Mouse (Mus musculus) heart, embryonic 16.5 days (tissue): ENCODE measurements around the gene Ncoa4. TPM values are rescaled to one million over a fixed set of nuclear protein-coding genes. Genes with fewer than 3 reads are reported as not detected.
"Not testable (repeated sequence)": the region's sequence is repeated elsewhere in the genome, so short reads cannot be mapped to it uniquely, and the experiment has no call there.

Experiments used
- ATAC-seq: fragments of 200-750 bp; cut with Nextera tagmentation; replicated peaks from 2 replicates; pipeline ENCODE4 v1.8.0; 2017; ENCODE audit warnings: moderate number of reproducible peaks; ENCODE audit not compliant: insufficient read depth, low FRiP score; ENCODE audit errors: extremely low read depth
- H3K27ac ChIP-seq: fragments of 300-500 bp; sonication (generic); 2 replicates; pipeline ENCODE4 v1.5.1; 2014; ENCODE audit warnings: mild to moderate bottlenecking, low read length, control low read depth, moderate library complexity
- H3K27me3 ChIP-seq: fragments of 300-500 bp; sonication (generic); 2 replicates; pipeline ENCODE4 v1.6.1; 2014; ENCODE audit warnings: low read length, mixed read lengths; ENCODE audit not compliant: control insufficient read depth, insufficient read depth
- H3K36me3 ChIP-seq: fragments of 300-500 bp; sonication (generic); 2 replicates; pipeline ENCODE4 v1.6.1; 2014; ENCODE audit not compliant: control insufficient read depth, insufficient read depth
- H3K4me1 ChIP-seq: fragments of 300-500 bp; sonication (generic); 2 replicates; pipeline ENCODE4 v1.6.1; 2014; ENCODE audit warnings: low read length, mixed read lengths; ENCODE audit not compliant: control insufficient read depth, insufficient read depth
- H3K4me2 ChIP-seq: fragments of 300-500 bp; sonication (generic); 2 replicates; pipeline ENCODE4 v1.6.1; 2014; ENCODE audit warnings: low read depth, mild to moderate bottlenecking, control low read depth, low read length
- H3K4me3 ChIP-seq: fragments of 300-500 bp; sonication (generic); 2 replicates; pipeline ENCODE4 v1.5.1; 2014; ENCODE audit warnings: mild to moderate bottlenecking, control low read depth, low read length
- H3K9ac ChIP-seq: fragments of 300-500 bp; sonication (generic); 2 replicates; pipeline ENCODE4 v1.6.1; 2014; ENCODE audit warnings: low read length, control low read depth
- H3K9me3 ChIP-seq: fragments of 300-500 bp; sonication (generic); replicated peaks from 2 replicates; pipeline ENCODE4 v1.6.1; 2016; ENCODE audit warnings: low read length; ENCODE audit not compliant: control insufficient read depth
- WGBS: fragments of 180-500 bp; shearing (Covaris S2); extraction: QIAGEN DNeasy Blood & Tissue Kit; methylation state at CpG from one replicate; pipeline ENCODE4 v1.1.7; 2014; 5-methylcytosine and 5-hydroxymethylcytosine counted together
- polyA plus RNA-seq: library from polyadenylated mRNA; unstranded; fragments of >200 nt; fragmentation: Nextera tagmentation; extraction: Ambion mirVana; gene quantifications from 2 replicates; pipeline ENCODE4 v1.2.1, GENCODE M21; 2015

Ncoa4 gene
- polyA plus RNA-seq, 1 experiment from 2014 or later, result 130 TPM

DNA sequence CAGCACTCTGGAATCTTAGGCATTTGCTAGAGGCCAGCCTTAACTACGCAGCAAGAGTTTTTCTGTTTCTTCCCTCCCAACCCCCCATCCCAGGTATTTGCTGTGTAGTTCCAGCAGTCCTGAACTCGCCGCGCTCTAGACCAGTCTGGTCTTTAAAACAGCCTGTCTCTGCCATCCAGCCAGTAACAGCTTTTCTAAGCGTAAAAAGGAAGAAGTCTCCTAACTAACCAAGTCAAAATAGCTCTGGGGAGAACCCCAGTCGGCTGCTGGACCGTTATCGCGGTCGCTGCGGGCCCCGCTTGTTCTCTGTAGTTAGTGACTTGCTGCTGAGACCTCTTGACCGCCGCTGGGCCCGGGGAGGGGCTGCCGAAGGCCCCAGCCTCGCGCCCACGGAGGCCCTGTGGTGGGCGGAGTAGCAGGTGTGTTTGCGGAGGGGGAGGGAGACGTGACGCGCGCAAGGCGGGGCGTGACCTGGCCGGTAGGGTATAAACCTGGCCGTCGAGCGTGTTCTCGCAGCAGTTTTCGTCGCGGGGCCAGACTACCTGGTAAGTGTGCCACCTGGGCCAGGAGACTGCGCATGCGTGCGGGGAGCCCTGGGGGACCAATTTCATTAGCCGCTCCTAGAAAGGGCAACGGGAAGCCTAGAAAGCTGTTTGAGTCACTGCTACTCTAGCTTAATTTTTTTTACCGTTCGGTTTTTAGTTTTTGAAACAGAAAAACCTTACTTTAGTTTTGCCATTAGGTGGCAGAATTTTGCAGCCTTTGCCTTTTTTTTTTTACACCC lies 5.8 kb downstream of the Ncoa4 start:
- Histone ChIP-seq H3K4me3 (peak overlapping the region; percentile 64), H3K9ac (peak overlapping the region; percentile 73), H3K4me1 (peaks cover 40% of the 10 kb centered on the region), H3K9me3 (no peaks in the 10 kb centered on the region), H3K27me3 (no peaks in the 10 kb centered on the region), H3K36me3 (no peaks in the 10 kb centered on the region), H3K27ac (peak overlapping the region; percentile 84), H3K4me2 (peak overlapping the region; percentile 86)
- ATAC-seq, result peak; percentile 85
- WGBS, result 1% methylated on average over 42 of the region's 42 CpGs

DNA sequence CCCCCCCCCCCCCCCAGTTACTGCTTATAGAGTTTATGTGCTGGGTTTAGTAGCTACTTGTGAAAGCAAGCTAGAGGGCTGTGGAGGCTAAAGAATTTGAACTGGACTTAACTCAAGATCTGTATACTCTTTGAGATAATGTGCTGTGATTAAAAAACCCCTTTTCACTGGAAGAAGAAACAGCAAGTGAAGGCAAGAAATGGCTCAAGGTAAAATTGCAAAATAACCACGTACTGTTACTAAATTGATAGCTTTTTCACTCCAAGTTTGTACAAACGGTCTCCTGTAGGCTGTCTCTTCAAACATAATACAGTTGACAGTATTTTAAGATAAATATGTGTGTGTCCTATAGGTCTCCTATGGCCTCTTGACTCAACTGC lies 6.4 kb downstream of the Ncoa4 start:
- Histone ChIP-seq H3K36me3 (no peaks in the 10 kb centered on the region), H3K4me2 (peak overlapping the region; percentile 86), H3K27me3 (no peaks in the 10 kb centered on the region), H3K9ac (peak overlapping the region; percentile 73), H3K4me1 (peaks cover 34% of the 10 kb centered on the region), H3K27ac (no peak overlapping the region; the same call in 1 of the 2 replicates), H3K4me3 (peak overlapping the region; percentile 64), H3K9me3 (no peaks in the 10 kb centered on the region)
- 56% methylated on average over 2 of the region's 2 CpGs for WGBS
- ATAC-seq, result no peak

DNA sequence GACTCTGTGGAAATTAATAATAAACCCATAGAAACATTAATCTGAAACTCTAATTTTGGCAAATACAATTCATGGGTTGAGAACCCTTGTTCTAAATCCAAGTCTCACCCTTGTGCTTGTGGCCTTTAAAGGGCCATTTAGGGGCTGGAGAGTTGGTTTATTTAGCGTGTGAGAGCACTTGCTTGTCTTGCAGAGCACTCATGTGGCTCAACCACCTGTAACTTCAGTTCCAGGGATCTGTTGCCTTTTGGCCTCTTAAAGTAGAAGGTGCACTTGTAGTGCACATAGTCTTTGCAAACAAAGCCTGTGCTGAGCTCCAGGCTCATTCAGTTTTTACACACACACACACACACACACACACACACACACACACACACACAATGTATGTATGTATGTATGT lies 7.2 kb downstream of the Ncoa4 start:
- WGBS, result 75% methylated on average over 1 of the region's 1 CpGs
- ATAC-seq, result no peak
- no peaks in the 10 kb centered on the region for H3K36me3 ChIP-seq
- no peak overlapping the region for H3K27ac ChIP-seq
- H3K27me3 ChIP-seq, result no peaks in the 10 kb centered on the region
- H3K4me3 ChIP-seq, result 0 out of 2 replicates have a peak overlapping the region, but pooled peaks have one; percentile 9
- H3K9me3 ChIP-seq, result no peaks in the 10 kb centered on the region
- no peak overlapping the region for H3K4me2 ChIP-seq
- peaks cover 33% of the 10 kb centered on the region for H3K4me1 ChIP-seq
- no peak overlapping the region for H3K9ac ChIP-seq

- H3K36me3 ChIP-seq, result no peaks in the 10 kb centered on the region
- H3K4me1 ChIP-seq, result peaks cover 30% of the 10 kb centered on the region
- no peaks in the 10 kb centered on the region for H3K9me3 ChIP-seq
- no peak overlapping the region; the same call in 1 of the 2 replicates for H3K9ac ChIP-seq
- H3K27me3 ChIP-seq, result no peaks in the 10 kb centered on the region
- peak overlapping the region; percentile 13; the same call in 1 of the 2 replicates for H3K4me2 ChIP-seq
- H3K27ac ChIP-seq, result peak overlapping the region; percentile 13; the same call in 1 of the 2 replicates
- peak overlapping the region; percentile 16 for H3K4me3 ChIP-seq
- WGBS, result 85% methylated on average over 5 of the region's 5 CpGs
- ATAC-seq, result no peak
Observed at GRCm38 (mm10) chr14:32167326-32167725, 7.7 kb downstream of the Ncoa4 start.

DNA sequence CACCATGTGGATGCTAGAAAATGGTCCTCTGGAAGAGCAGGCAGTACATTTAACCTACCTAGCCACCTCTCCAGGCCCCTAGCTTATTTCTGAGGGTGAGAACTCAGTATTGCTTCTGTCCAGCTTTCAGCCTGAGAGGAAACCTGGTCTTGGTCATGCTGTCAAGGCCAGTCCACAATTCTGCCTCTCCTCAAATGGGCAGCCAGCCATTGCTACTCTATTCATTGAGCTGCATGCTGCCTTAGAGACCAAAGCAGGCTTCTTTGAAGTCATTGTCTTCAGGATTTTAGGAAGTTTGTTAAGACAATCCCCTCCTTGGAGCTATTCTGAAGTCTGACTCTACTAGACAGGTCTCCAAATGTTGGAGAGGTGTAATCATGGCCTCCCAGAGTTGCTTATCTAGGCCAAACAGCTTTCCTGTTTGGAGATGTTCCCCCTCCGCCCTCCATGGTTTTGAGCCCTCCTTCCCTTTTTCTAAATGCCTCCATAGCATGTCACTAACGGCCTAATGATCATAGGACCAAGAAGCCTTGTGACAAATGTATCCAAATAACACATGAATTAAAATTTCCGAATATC lies 9.1 kb downstream of the Ncoa4 start:
- ATAC-seq, result no peak
- Histone ChIP-seq H3K4me2 (peak overlapping the region; percentile 2), H3K9ac (no peak overlapping the region), H3K27ac (0 out of 2 replicates have a peak overlapping the region, but pooled peaks have one; percentile 19), H3K4me1 (peaks cover 30% of the 10 kb centered on the region), H3K36me3 (peaks cover 5% of the 10 kb centered on the region), H3K4me3 (no peak overlapping the region), H3K9me3 (no peaks in the 10 kb centered on the region), H3K27me3 (no peaks in the 10 kb centered on the region)
- WGBS, result 69% methylated on average over 3 of the region's 3 CpGs

GRCm38 (mm10) chr14:32170137-32170536 lies 10.5 kb downstream of the Ncoa4 start:
- peaks cover 24% of the 10 kb centered on the region for H3K4me1 ChIP-seq
- H3K9ac ChIP-seq, result no peak overlapping the region
- WGBS, result 75% methylated on average over 4 of the region's 4 CpGs
- no peak for ATAC-seq
- H3K27ac ChIP-seq, result no peak overlapping the region
- H3K4me2 ChIP-seq, result no peak overlapping the region
- H3K4me3 ChIP-seq, result no peak overlapping the region
- peaks cover 11% of the 10 kb centered on the region for H3K36me3 ChIP-seq
- H3K27me3 ChIP-seq, result no peaks in the 10 kb centered on the region
- no peaks in the 10 kb centered on the region for H3K9me3 ChIP-seq

DNA sequence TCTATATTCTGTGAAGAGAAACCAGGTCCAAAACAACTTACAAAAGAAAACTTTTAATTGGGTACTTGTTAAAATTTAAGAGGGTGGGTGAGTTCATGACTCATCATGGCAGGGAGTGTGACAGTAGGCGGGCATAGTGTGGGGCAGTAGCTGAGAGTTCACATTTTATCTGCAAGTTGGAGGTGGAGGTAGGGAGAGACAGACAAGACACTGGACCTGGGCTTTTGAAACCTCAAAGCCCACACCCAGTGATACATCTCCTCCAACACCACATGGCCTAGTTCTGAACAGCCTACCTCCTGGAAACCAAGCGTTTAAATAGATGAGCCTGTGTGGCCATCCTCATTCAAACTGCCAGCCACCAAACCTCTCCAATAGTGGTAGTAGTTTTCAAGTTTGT lies 15.6 kb downstream of the Ncoa4 start:
- Histone ChIP-seq H3K4me1 (no peaks in the 10 kb centered on the region), H3K4me3 (no peak overlapping the region), H3K27me3 (no peaks in the 10 kb centered on the region), H3K27ac (no peak overlapping the region), H3K9ac (no peak overlapping the region), H3K4me2 (no peak overlapping the region), H3K36me3 (peaks cover 16% of the 10 kb centered on the region), H3K9me3 (no peaks in the 10 kb centered on the region)
- 89% methylated on average over 2 of the region's 2 CpGs for WGBS
- ATAC-seq, result no peak

GRCm38 (mm10) chr14:32176590-32176989 lies 16.9 kb downstream of the Ncoa4 start:
- H3K9ac ChIP-seq, H3K9me3 ChIP-seq, H3K4me1 ChIP-seq, ATAC-seq, H3K27me3 ChIP-seq, H3K4me2 ChIP-seq, H3K27ac ChIP-seq, H3K4me3 ChIP-seq: not testable (repeated sequence)
- WGBS, result 83% methylated on average over 4 of the region's 5 CpGs
- H3K36me3 ChIP-seq, result peaks cover 23% of the 10 kb centered on the region
